Mouse (Mus musculus): ENCODE data around the gene Ddx49. TPM values are rescaled to one million over a fixed set of nuclear protein-coding genes. Genes with fewer than 3 reads are reported as not detected.
A peak's percentile ranks its signal among the peaks of the same experiment; 100 is the strongest.

Ddx49 gene
- total and polyA plus RNA-seq, 2 experiments from 2014 or later = 46.6 to 49.3 TPM

DNA sequence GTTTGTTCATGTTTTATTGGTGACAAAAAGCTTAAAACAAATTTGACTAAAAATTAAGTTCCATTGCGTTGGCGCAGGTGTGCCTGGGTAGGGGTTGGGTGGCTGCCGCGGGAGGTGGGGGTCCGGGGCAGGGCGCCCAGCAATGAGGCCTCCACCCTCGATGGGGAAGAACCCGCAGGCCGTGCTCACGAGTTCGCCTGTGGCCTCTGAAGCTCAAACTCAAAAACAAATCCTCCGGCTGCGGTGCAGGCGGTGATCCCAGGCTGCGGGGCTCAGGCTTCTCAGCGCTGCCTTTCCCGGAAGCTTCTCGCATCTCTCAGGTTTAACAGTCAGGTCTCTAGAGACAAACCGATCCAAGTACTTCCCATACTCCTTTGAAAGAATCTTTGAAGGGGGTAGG, 29.2 kb upstream of the Ddx49 start:
- WGBS = 66% methylated on average over 19 of the region's 19 CpGs
- peak; percentile 47 for DNase-seq
- Histone ChIP-seq H3K27me3 (ENCODE audit: insufficient read depth, low read length) (no peaks in the 10 kb centered on the region), H3K4me3 (ENCODE audit: low read depth, low read length) (no peak overlapping the region), H3K36me3 (ENCODE audit: insufficient read depth) (peaks cover 85% of the 10 kb centered on the region), H3K9ac (no peak overlapping the region), H3K4me1 (ENCODE audit: insufficient read depth) (peaks cover 9% of the 10 kb centered on the region; the same call in 1 of the 2 replicates), H3K9me3 (ENCODE audit: low read length) (no peaks in the 10 kb centered on the region), H3K27ac (ENCODE audit: low read depth, low read length) (peak overlapping the region; percentile 46), H3K4me2 (ENCODE audit: low read depth) (no peak overlapping the region; the same call in 1 of the 2 replicates)
- ATAC-seq = no peak
- TF ChIP-seq CTCF (IDR thresholded peaks at IDR 0.05; ENCODE audit: low read depth) = no peak

DNA sequence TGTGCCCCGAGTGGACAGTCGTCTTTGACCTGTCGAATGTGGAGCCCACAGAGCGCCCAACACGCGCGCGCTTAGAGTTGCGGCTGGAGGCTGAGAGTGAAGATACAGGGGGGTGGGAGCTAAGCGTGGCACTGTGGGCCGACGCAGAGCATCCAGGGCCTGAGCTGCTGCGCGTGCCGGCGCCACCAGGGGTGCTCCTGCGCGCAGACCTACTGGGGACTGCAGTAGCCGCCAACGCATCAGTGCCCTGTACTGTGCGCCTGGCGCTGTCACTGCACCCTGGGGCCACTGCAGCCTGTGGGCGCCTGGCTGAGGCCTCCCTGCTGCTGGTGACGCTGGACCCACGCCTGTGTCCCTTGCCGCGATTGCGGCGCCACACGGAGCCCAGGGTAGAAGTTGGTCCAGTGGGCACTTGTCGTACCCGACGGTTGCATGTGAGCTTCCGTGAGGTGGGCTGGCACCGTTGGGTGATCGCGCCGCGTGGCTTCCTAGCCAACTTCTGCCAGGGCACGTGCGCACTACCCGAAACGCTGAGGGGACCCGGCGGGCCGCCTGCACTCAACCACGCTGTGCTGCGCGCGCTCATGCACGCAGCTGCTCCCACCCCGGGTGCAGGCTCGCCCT, 28.6 kb upstream of the Ddx49 start:
- 29% methylated on average over 53 of the region's 53 CpGs for WGBS
- peak overlapping the region; percentile 48; the same call in 1 of the 2 replicates for H3K27ac ChIP-seq (ENCODE audit: low read depth, low read length)
- no peak overlapping the region for H3K4me3 ChIP-seq (ENCODE audit: low read depth, low read length)
- DNase-seq (peak; percentile 83), ATAC-seq (peak; percentile 89)
- no peaks in the 10 kb centered on the region for H3K27me3 ChIP-seq (ENCODE audit: insufficient read depth, low read length)
- H3K4me2 ChIP-seq (ENCODE audit: low read depth) = peak overlapping the region; percentile 10; the same call in 1 of the 2 replicates
- TF ChIP-seq CTCF (IDR thresholded peaks at IDR 0.05; ENCODE audit: low read depth) = peak; percentile 74
- H3K4me1 ChIP-seq (ENCODE audit: insufficient read depth) = peaks cover 9% of the 10 kb centered on the region; the same call in 1 of the 2 replicates
- no peaks in the 10 kb centered on the region for H3K9me3 ChIP-seq (ENCODE audit: low read length)
- H3K36me3 ChIP-seq (ENCODE audit: insufficient read depth) = peaks cover 82% of the 10 kb centered on the region
- 0 out of 2 replicates have a peak overlapping the region, but pooled peaks have one; percentile 14 for H3K9ac ChIP-seq

DNA sequence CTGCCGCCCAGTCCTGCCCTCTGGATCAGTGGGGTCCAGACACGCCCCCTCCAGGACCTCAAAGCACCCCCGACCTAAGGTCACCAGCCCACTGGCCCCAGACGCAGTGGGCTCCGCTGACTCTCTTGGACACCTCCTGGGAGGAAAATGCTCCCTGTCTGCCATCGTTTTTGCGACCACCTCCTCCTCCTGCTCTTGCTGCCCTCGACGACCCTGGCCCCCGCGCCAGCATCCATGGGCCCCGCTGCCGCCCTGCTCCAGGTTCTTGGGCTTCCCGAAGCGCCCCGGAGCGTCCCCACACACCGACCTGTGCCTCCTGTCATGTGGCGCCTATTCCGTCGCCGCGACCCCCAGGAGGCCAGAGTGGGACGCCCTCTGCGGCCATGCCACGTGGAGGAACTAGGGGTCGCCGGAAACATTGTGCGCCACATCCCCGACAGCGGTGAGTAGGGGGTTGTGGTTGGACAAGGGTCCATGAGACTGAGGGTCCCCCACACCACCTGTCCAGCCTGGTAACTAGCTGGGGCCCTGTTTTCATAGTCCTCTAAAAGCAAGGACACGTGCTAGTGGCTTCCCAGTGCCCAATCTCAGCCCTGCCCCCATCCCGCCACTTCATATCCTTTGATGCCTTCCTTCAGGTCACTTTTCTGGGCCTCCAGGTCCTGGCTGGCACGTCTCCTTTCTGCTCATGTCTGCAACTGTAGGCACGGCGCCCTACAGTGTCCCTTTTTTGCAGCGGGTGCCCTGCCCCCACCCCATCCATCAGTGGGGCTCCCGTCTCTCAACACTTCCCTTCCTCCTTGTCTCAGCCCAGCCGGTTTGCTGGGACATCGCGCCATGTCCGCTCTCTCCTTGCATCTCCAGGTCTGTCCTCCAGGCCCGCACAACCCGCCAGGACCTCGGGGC, 27.8 kb upstream of the Ddx49 start:
- Histone ChIP-seq H3K9ac (0 out of 2 replicates have a peak overlapping the region, but pooled peaks have one; percentile 14), H3K27me3 (ENCODE audit: insufficient read depth, low read length) (no peaks in the 10 kb centered on the region), H3K4me3 (ENCODE audit: low read depth, low read length) (no peak overlapping the region), H3K27ac (ENCODE audit: low read depth, low read length) (no peak overlapping the region), H3K9me3 (ENCODE audit: low read length) (no peaks in the 10 kb centered on the region), H3K4me2 (ENCODE audit: low read depth) (peak overlapping the region; percentile 10; the same call in 1 of the 2 replicates), H3K4me1 (ENCODE audit: insufficient read depth) (peaks cover 9% of the 10 kb centered on the region; the same call in 1 of the 2 replicates), H3K36me3 (ENCODE audit: insufficient read depth) (peaks cover 82% of the 10 kb centered on the region)
- ATAC-seq (peak; percentile 4), DNase-seq (no peak)
- WGBS = 15% methylated on average over 45 of the region's 45 CpGs
- no peak for TF ChIP-seq CTCF (IDR thresholded peaks at IDR 0.05; ENCODE audit: low read depth)

DNA sequence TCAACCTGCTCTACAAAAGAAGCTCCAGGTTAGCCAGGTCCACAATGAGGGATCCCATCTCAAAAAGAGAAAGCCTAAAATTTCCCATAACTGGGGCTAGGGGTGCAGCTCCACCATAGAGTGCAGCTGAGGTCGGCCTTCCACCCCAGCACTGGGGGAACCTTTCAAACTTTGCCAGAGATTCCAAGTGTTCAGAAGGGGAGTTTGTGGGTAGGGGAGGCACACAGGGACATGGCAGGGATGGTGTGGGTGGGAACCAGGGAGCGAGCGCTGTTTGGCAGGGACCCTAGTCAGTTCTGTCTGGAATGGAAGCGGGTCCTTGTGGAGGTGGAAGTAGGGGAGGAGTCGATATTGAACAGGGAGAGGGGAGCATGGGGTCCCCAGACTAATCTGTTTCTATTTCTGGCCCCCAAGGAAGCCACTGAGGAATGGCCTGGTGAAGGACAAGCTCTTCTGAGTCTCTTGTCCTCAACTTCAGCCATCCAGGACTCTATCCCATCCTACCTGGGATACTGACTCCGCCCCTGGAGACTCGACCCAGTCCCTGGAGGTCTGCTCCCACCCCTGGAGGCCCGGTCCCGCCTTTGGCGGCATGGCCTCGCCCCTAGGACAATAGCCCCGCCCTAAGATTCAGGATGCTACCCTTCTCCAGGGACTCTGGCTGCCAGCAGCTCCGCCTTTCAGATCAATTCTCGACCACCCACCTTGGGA, 27.0 kb upstream of the Ddx49 start, which contains the start of gene Gdf1:
Gdf1 (plus strand) TSS at position 694 of the 711 bp plus-strand sequence.
- WGBS = 37% methylated on average over 14 of the region's 14 CpGs
- peaks cover 80% of the 10 kb centered on the region for H3K36me3 ChIP-seq (ENCODE audit: insufficient read depth)
- H3K9me3 ChIP-seq (ENCODE audit: low read length) = no peaks in the 10 kb centered on the region
- DNase-seq (no peak), ATAC-seq (no peak)
- 0 out of 2 replicates have a peak within 1 kb of the TSS, but pooled peaks have one; percentile 14 for H3K9ac ChIP-seq
- no peak within 1 kb of the TSS for H3K27ac ChIP-seq (ENCODE audit: low read depth, low read length)
- H3K27me3 ChIP-seq (ENCODE audit: insufficient read depth, low read length) = no peaks in the 10 kb centered on the region
- peak within 1 kb of the TSS; percentile 10; the same call in 1 of the 2 replicates for H3K4me2 ChIP-seq (ENCODE audit: low read depth)
- no peak within 1 kb of the TSS for H3K4me3 ChIP-seq (ENCODE audit: low read depth, low read length)
- peaks cover 9% of the 10 kb centered on the region; the same call in 1 of the 2 replicates for H3K4me1 ChIP-seq (ENCODE audit: insufficient read depth)
- TF ChIP-seq CTCF (IDR thresholded peaks at IDR 0.05; ENCODE audit: low read depth) = no peak

DNA sequence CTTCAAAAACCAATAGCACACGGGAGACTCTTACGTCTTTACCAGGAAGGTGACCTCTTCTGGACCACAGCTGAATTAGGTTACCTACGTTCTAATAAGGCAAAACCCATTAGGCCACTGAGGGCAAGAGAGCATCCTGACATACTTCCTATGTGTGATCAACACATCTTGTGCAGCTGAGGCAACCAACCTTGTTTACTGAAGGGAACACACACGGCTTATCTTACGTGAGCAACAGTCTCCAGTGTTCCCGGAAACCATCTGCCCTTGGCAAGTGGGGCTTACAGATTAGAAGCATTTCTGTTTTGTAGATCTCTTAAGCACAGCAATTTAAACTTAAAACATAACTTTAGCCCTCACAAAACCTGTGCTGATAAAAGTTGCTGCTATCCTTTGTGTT, 25.2 kb upstream of the Ddx49 start:
- TF ChIP-seq CTCF (IDR thresholded peaks at IDR 0.05; ENCODE audit: low read depth) = no peak
- no peaks in the 10 kb centered on the region for H3K27me3 ChIP-seq (ENCODE audit: insufficient read depth, low read length)
- no peak overlapping the region for H3K4me3 ChIP-seq (ENCODE audit: low read depth, low read length)
- no peak overlapping the region for H3K9ac ChIP-seq
- peaks cover 79% of the 10 kb centered on the region for H3K36me3 ChIP-seq (ENCODE audit: insufficient read depth)
- WGBS = 86% methylated on average over 6 of the region's 6 CpGs
- H3K27ac ChIP-seq (ENCODE audit: low read depth, low read length) = no peak overlapping the region
- ATAC-seq = no peak
- no peak overlapping the region for H3K4me2 ChIP-seq (ENCODE audit: low read depth)
- H3K9me3 ChIP-seq (ENCODE audit: low read length) = no peaks in the 10 kb centered on the region
- DNase-seq = no peak
- H3K4me1 ChIP-seq (ENCODE audit: insufficient read depth) = peaks cover 9% of the 10 kb centered on the region; the same call in 1 of the 2 replicates

DNA sequence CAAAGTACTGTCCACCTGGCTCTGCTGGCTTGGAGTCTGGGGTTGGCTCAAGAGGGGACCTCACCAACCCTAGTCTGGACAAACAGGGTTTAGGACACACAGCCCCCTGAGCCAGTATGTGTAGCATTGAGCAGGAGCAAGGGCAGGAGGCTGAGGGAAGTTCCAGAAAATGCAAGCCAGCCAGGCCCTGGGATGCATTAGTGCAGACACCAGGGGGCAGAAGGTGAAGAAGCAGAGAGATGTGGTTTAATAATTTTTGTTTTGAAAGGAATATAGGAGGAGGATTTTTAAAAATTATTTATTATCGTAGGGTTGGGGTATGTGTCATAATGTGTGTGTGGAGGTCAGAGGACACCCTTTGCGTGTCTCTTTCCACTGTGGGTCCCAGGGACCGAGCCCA, 21.4 kb upstream of the Ddx49 start:
- H3K9ac ChIP-seq = no peak overlapping the region
- peaks cover 76% of the 10 kb centered on the region for H3K36me3 ChIP-seq (ENCODE audit: insufficient read depth)
- no peaks in the 10 kb centered on the region for H3K4me1 ChIP-seq (ENCODE audit: insufficient read depth)
- H3K27ac ChIP-seq (ENCODE audit: low read depth, low read length) = no peak overlapping the region
- DNase-seq = no peak
- WGBS = 95% methylated on average over 3 of the region's 3 CpGs
- no peaks in the 10 kb centered on the region for H3K9me3 ChIP-seq (ENCODE audit: low read length)
- H3K4me3 ChIP-seq (ENCODE audit: low read depth, low read length) = no peak overlapping the region
- no peak for TF ChIP-seq CTCF (IDR thresholded peaks at IDR 0.05; ENCODE audit: low read depth)
- ATAC-seq = no peak
- no peaks in the 10 kb centered on the region for H3K27me3 ChIP-seq (ENCODE audit: insufficient read depth, low read length)
- H3K4me2 ChIP-seq (ENCODE audit: low read depth) = no peak overlapping the region
